Mouse (Mus musculus) layer of hippocampus, adult 6 months (tissue): ENCODE measurements around the gene Olfr450. TPM values are rescaled to one million over a fixed set of nuclear protein-coding genes. Genes with fewer than 3 reads are reported as not detected.

Source experiments
- long read RNA-seq, 2 experiments: library from polyadenylated mRNA; unstranded; transcript quantifications; one replicate each; pipeline ENCODE4 v2.0.0; 2019 to 2020
- polyA plus RNA-seq: library from polyadenylated mRNA; unstranded; fragments of <200 nt; fragmentation: Nextera tagmentation; gene quantifications from 2 replicates; pipeline ENCODE4 v1.2.3, GENCODE M21; 2021

Gene Olfr450
- not detected in 2 replicates for polyA plus RNA-seq
- long read RNA-seq, experiment 1 = 0 reads
- long read RNA-seq, experiment 2 = 0 reads

DNA sequence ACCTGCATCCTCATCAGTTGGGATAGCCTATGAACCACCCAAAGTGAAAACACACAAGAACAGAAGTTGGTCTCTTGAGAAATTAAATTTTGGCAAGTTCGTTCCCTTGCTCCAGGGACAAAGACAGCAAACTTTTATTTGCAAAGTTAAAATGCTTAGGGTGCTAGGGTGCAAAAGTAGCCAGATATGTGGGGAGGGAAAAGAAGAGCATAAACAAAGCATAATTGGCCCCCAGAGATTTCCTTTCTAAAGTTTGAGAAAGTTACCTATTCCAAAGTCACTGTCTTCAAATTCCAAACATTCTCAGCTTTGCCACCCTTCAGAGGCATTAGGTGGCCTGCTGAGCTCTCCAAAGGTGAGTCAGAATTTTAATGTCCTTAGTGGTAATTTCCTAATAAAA lies at the start of gene Olfr450:
Gene Olfr450, plus strand, starts transcription at position 301 of the 400 bp plus-strand sequence.

DNA sequence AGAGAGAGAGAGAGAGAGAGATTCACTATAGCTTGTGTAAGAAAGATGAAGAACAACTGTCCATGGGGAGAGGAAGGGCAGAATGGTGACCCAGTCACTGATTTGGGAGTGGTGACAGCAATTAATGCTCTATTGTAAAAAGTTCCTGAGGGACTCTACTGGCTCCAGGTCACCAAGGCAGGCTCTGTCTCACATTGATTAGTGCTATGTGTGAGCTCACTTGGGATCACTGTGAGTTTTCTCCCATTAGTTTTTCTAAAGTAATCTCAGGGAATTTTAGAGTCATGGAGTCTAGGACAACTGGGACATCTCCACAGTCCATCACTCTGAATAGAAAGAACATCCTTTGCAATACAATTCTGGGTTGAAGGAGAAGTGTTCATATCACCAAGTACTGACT lies 26.9 kb upstream of the Olfr450 start, which contains the start of gene Olfr452:
Gene Olfr452, plus strand, starts transcription at position 301 of the 400 bp plus-strand sequence.

DNA sequence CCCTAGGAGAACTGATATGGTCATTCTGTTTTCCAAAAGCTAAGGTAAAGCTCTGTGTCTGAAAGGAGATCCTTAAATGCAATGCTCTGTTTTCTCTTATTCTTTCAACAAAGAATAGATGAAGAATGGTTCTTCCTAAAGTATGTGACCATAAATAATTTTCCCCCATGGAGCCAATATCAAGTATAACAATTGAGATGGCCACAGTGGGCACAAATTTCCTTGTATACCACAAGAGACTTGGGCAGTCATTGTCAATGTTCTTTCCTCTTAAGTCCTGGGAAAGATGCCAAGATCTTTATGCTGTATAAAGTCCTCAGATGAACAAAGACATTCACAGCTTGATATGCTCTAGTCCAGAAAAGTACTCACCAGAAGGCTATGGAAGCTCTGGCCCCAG lies 22.3 kb downstream of the Olfr450 start, which contains the start of gene Olfr449:
Gene Olfr449, plus strand, starts transcription at position 301 of the 400 bp plus-strand sequence.

Other genes starting within 250 kb of the Olfr450 start
- gene Tcaf3, start 214.2 kb upstream of the Olfr450 start, polyA plus RNA-seq = not detected in 2 replicates
- 0.15 and 0.16 TPM in 2 replicates for gene Tcaf2, start 166.7 kb upstream of the Olfr450 start, polyA plus RNA-seq
- gene Tcaf1, start 101.9 kb upstream of the Olfr450 start, polyA plus RNA-seq = 76.4 and 77.9 TPM in 2 replicates
- gene Olfr453, start 72.6 kb upstream of the Olfr450 start, polyA plus RNA-seq = not detected in 2 replicates
- not detected in 2 replicates for gene Olfr38, start 55.5 kb upstream of the Olfr450 start, polyA plus RNA-seq
- gene Olfr452, start 26.8 kb upstream of the Olfr450 start, polyA plus RNA-seq = not detected in 2 replicates
- not detected in 2 replicates for gene Olfr449, start 22.4 kb downstream of the Olfr450 start, polyA plus RNA-seq
- not detected in 2 replicates for gene Olfr448, start 78.5 kb downstream of the Olfr450 start, polyA plus RNA-seq
- gene Olfr447, start 96.9 kb downstream of the Olfr450 start, polyA plus RNA-seq = not detected in 2 replicates
- not detected in 2 replicates for gene Olfr446, start 109.4 kb downstream of the Olfr450 start, polyA plus RNA-seq
- not detected in 2 replicates for gene Olfr444, start 137.1 kb downstream of the Olfr450 start, polyA plus RNA-seq